Mouse (Mus musculus) bone marrow macrophage, adult 2 months (primary cell): ENCODE results near the gene Heg1. TPM values are rescaled to one million over a fixed set of nuclear protein-coding genes. Genes with fewer than 3 reads are reported as not detected.

Experiments used
- H3K27ac ChIP-seq: 2 replicates; pipeline ENCODE4 v1.5.1; 2012; ENCODE audit warnings: low read depth, low read length; ENCODE audit not compliant: insufficient read depth
- H3K4me1 ChIP-seq: 2 replicates; pipeline ENCODE4 v1.6.1; 2012; ENCODE audit warnings: low read length; ENCODE audit not compliant: control insufficient read depth, insufficient read depth
- H3K4me3 ChIP-seq: 2 replicates; pipeline ENCODE4 v1.5.1; 2012; ENCODE audit warnings: mild to moderate bottlenecking, low read length, moderate library complexity; ENCODE audit not compliant: insufficient read depth
- CTCF ChIP-seq: IDR thresholded peaks from 2 replicates; pipeline ENCODE4 v1.5.1; 2012; ENCODE audit warnings: low read depth, mild to moderate bottlenecking, low read length, moderate library complexity
- POLR2A ChIP-seq: IDR thresholded peaks from 2 replicates; pipeline ENCODE4 v1.6.1; 2012; ENCODE audit warnings: mild to moderate bottlenecking, low read depth, low read length, borderline replicate concordance
- polyA plus RNA-seq: library from polyadenylated mRNA; stranded (reverse); fragments of >200 nt; gene quantifications from 2 replicates; pipeline ENCODE4 v1.2.4, GENCODE M21; 2012; ENCODE audit not compliant: missing spikeins, insufficient read depth, insufficient read length

Gene Heg1
- polyA plus RNA-seq, 1 experiment, result 0.35 TPM

DNA sequence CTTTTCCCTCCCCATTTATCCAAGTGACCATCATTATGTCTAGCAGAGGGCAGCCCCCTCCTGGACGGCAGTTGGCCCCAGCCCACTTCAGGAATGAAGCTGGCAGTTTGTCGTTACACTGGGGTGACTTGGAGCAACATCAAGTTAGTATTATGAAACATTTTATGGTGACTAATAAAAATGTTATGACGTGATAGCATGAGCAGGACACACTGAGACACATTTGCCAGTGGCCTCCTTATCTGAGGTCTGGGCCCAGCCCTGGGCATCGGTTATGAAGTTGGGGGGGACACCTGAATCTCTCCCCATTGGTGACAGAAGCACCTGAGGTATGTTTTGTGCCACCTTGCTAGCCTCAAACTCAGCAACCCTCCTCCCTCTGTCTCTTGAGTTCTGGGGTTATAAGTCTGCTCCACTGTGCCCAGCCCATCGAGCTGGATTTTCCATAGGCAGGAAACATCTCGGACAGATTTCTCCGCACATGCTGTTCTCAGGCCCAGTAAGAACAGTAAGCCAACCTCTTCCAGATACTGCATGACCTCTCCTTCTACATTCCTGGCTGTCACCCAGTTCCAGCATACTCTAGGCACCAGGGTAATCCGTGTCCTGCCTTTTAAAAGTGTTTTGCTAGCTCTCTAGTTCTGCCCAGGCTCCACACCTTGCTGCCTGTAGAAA lies 68.9 kb downstream of the Heg1 start:
- Histone ChIP-seq H3K4me1 (peaks cover 11% of the 10 kb centered on the region), H3K4me3 (no peak overlapping the region), H3K27ac (no peak overlapping the region)
- TF ChIP-seq CTCF, result no peak
- TF ChIP-seq POLR2A, result no peak

DNA sequence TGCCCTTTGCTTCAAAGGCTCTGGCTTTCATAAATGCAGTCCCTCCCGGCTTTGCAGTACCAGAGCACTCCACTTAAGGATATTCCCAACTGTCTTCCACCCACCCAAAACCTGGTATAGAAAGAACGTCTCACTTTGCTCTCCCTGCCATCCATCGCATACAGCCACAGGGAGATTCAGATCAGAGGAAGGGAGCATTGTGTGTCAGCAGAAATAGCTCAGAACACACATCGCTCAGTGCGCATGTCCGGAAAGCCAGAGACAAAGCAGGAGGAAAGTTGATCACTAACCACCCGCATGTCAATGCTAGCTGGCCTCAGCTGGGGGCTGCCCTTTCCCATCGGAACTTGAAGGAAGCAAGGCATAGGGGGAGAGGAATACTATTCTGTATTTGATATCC lies 71.1 kb downstream of the Heg1 start:
- Histone ChIP-seq H3K27ac (peak overlapping the region; percentile 38), H3K4me1 (peaks cover 11% of the 10 kb centered on the region), H3K4me3 (peak overlapping the region; percentile 38)
- no peak for TF ChIP-seq POLR2A
- no peak for TF ChIP-seq CTCF

DNA sequence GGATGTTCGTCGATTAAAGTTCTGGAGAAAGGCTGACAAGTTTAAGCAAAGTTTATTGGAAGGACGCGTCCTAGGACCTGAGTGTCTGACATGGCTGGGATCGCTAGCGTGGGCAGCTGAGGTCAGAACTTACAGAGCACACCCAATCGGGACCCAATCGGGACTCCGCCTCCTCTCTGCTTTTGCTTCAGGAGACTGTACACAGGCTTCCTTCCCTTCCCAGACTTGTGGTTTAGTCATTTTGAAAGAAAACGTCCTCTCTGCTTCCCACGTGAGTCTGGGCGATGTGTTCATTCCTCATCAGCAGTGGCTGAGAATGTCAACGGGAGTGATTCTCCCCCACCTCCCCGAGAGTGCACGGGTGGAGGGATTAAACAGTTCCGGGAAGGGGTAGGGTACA lies 71.8 kb downstream of the Heg1 start:
- no peak for TF ChIP-seq POLR2A
- TF ChIP-seq CTCF, result no peak
- H3K4me1 ChIP-seq, result peaks cover 10% of the 10 kb centered on the region
- H3K27ac ChIP-seq, result peak overlapping the region; percentile 51
- H3K4me3 ChIP-seq, result peak overlapping the region; percentile 38

DNA sequence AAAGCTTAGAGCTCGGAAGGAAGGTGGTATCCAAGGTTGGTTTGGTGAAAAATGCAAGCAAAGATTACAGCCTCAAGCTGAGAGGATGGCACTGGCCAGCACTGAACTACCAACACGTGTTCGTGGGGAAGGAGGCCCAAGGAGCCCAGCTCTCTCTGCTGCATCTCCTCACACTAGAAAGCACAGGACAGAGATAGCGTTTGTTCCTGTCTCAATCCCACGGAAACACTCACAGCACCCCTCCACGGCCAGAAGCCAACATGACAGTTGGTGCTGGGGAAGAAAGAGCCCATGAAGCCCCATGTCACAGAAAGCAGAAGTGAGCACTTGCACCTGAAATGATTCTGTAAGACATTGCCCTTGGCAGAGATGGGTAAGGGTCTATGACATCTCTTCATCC lies 72.2 kb downstream of the Heg1 start:
- peak overlapping the region; percentile 38 for H3K4me3 ChIP-seq
- TF ChIP-seq POLR2A (no peak), CTCF (peak; percentile 28; the same call in 1 of the 2 replicates)
- H3K4me1 ChIP-seq, result peaks cover 5% of the 10 kb centered on the region
- H3K27ac ChIP-seq, result peak overlapping the region; percentile 51

DNA sequence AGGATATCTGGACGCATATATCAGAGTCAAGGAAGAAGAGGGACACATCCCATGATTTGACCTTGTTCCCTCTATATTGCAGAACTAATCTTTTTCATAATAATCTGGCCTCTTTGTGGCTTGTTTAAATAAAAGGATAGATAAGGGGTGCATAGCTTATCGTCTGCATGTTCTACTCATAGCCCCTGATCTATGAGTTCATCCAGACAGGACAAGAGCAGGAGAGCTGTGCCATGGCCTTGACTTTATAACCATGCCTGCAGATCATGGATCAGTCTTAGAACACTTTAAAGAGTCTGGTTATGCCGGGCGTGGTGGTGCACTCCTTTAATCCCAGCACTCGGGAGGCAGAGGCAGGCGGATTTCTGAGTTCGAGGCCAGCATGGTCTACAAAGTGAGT lies 75.0 kb downstream of the Heg1 start:
- Histone ChIP-seq H3K27ac (no peak overlapping the region), H3K4me3 (no peak overlapping the region), H3K4me1 (peaks cover 5% of the 10 kb centered on the region)
- TF ChIP-seq POLR2A (no peak), CTCF (no peak)

DNA sequence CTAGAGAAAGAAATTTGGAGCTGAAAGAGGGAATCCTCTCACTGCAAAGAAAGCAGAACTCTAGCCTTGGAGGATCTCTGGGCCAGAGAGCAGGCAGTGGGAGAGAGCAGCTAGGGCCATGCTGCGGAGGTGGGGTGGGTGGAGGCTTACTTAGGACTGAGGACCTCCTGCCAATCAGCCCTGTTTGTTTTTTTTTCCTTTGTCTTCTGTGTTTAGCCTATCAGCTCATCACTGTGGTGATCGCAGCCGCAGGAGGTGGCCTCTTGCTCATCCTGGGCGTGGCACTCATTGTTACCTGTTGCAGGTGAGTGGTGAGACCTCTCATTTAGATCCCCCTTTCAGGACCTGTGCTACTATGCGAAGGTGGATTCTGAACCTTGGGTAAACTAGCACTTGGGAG lies 76.4 kb downstream of the Heg1 start:
- Histone ChIP-seq H3K4me1 (peaks cover 5% of the 10 kb centered on the region), H3K4me3 (no peak overlapping the region), H3K27ac (no peak overlapping the region)
- TF ChIP-seq POLR2A (no peak), CTCF (no peak)

DNA sequence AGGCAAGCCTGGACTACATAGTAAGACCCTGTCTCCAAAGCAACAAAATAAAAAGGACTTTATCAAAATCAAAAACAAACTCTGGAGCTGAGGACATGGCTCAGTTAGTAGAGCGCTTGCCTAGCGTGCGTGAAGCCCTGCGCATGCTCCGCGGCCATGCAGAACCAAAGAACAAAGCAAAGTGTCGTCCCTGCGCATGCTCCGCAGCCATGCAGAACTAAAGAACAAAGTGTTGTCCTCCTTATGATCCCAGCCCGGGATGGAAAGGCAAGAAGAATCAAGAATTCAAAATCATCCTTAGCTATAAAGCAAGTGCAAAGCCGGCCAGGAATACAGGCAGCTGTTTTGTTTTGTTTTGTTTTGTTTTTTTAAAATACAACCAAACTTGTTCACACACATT lies 76.8 kb downstream of the Heg1 start:
- Histone ChIP-seq H3K4me3 (no peak overlapping the region), H3K4me1 (peaks cover 5% of the 10 kb centered on the region), H3K27ac (no peak overlapping the region)
- no peak for TF ChIP-seq CTCF

DNA sequence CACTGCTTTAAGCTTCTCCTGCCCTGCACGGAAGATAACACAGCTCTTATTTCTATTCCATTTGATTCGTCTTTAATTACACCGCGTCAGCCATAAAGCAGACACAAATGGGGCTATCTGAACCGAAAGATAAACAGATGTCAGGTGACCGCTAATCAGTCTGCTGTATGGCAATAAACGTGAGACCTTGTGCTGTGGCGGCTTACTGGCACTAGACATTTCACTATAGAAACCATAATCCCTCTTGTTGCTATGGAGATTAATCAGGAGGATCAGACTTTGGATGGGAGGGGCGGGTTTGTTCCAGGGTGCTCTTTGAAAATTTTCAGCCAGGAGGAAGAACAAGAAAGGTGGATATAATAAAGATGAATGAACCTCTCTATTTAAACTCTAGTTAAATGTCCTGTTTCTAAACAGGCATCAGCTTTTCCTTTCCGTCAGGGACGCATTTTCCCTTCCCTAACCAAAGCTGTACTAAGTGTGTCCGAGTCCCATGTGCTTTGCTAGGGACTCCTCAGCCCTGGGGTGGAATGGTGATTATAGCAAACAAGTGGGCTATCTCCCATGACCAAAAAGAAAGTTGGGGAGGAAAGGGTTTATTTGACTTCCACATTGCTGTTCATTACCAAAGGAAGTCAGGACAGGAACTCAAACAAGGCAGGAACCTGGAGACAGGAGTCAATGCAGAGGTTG lies 80.5 kb downstream of the Heg1 start:
- Histone ChIP-seq H3K4me3 (no peak overlapping the region), H3K4me1 (peaks cover 3% of the 10 kb centered on the region), H3K27ac (no peak overlapping the region)
- no peak for TF ChIP-seq POLR2A
- TF ChIP-seq CTCF, result no peak

DNA sequence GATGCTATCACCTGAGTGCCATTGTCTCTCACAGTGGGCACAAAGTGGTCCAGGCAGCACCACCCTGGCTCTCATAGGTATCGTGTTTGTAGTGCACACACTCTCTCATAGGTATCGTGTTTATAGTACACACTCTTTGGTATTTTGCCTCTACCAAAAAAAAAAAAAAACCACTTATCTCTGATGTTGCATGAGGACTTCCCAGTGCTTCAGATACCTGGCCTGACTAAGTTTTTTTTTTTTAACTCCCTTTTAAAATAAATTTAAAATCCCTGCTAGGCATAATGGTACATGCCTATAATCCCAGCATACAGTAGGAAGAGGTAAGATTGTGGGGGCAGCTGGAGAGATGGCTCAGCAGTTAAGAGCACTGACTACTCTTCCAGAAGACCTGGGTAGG lies 81.3 kb downstream of the Heg1 start:
- no peak overlapping the region for H3K27ac ChIP-seq
- H3K4me3 ChIP-seq, result no peak overlapping the region
- H3K4me1 ChIP-seq, result peaks cover 5% of the 10 kb centered on the region
- no peak for TF ChIP-seq POLR2A
- no peak for TF ChIP-seq CTCF

DNA sequence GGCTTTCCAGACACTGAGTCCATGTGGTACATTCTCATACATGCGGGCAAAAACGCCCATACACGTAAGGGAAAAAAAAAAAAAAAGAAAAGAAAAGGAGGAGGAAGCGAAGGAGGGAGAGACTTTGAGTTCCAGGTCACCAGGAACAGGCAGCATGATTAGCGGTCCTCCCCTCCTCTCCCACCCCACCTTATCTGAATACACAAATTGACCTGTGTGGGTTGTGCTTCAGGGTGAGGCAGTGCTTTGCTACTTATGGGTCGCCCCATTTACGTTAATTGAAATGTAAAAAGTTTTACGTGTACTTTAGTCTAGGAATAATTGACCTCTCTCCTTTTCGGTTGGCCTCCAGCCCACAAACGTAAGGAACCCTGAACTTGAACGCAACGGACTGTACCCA lies 82.1 kb downstream of the Heg1 start:
- Histone ChIP-seq H3K4me3 (no peak overlapping the region), H3K4me1 (peaks cover 5% of the 10 kb centered on the region), H3K27ac (no peak overlapping the region)
- TF ChIP-seq POLR2A, result no peak
- no peak for TF ChIP-seq CTCF

DNA sequence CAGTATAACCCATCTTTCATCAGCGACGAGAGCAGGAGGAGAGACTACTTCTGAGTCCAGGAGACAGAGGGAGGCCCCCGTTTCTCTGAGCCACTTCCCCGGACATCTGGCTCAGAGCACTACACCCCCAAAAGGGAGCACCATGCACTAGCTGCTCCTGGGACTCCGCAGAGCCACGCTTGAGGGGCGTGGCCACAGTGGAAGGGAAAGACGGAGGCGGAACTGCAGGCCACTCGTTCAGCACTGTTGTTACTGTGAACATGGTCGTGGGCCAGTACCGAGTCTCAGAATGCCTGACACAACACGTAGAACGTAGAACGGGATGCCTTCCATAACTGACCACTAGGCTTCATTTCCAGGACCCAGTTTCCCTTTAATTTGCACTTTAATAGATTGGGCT lies 82.6 kb downstream of the Heg1 start:
- Histone ChIP-seq H3K4me3 (no peak overlapping the region), H3K4me1 (peaks cover 5% of the 10 kb centered on the region), H3K27ac (no peak overlapping the region)
- TF ChIP-seq CTCF (no peak), POLR2A (no peak)
